Mouse (Mus musculus) intestine, postnatal 0 days (tissue): ENCODE data around the gene Cpsf6. TPM values are rescaled to one million over a fixed set of nuclear protein-coding genes. Genes with fewer than 3 reads are reported as not detected.

Source experiments
- ATAC-seq: fragments of 200-750 bp; cut with Nextera tagmentation; 2 replicates; pipeline ENCODE4 v1.8.0; 2017; ENCODE audit warnings: mild to moderate bottlenecking, moderate TSS enrichment, moderate library complexity
- H3K27ac ChIP-seq: fragments of 300-500 bp; sonication (generic); 2 replicates; pipeline ENCODE4 v1.5.1; 2014; ENCODE audit warnings: mild to moderate bottlenecking, low read depth, low read length, moderate library complexity
- H3K27me3 ChIP-seq: fragments of 300-500 bp; sonication (generic); replicated peaks from 2 replicates; pipeline ENCODE4 v1.6.1; 2014; ENCODE audit warnings: low read length, mixed read lengths; ENCODE audit not compliant: control insufficient read depth, insufficient read depth
- H3K36me3 ChIP-seq: fragments of 300-500 bp; sonication (generic); 2 replicates; pipeline ENCODE4 v1.6.1; 2014; ENCODE audit warnings: mild to moderate bottlenecking, moderate library complexity; ENCODE audit not compliant: control insufficient read depth, insufficient read depth
- H3K4me1 ChIP-seq: fragments of 300-500 bp; sonication (generic); replicated peaks from 2 replicates; pipeline ENCODE4 v1.6.1; 2014; ENCODE audit warnings: antibody characterized with exemption, low read length, mixed read lengths; ENCODE audit not compliant: control insufficient read depth, insufficient read depth
- H3K4me2 ChIP-seq: fragments of 300-500 bp; sonication (generic); replicated peaks from 2 replicates; pipeline ENCODE4 v1.6.1; 2014; ENCODE audit warnings: low read depth, mild to moderate bottlenecking, moderate library complexity
- H3K4me3 ChIP-seq: fragments of 300-500 bp; sonication (generic); 2 replicates; pipeline ENCODE4 v1.5.1; 2014; ENCODE audit warnings: low read depth, low read length
- H3K9ac ChIP-seq: fragments of 300-500 bp; sonication (generic); 2 replicates; pipeline ENCODE4 v1.6.1; 2014; ENCODE audit warnings: mild to moderate bottlenecking, low read depth, low read length
- H3K9me3 ChIP-seq: fragments of 300-500 bp; sonication (generic); 2 replicates; pipeline ENCODE4 v1.6.1; 2016; ENCODE audit warnings: mixed run types; ENCODE audit not compliant: control insufficient read depth
- CTCF ChIP-seq: sonication (generic); IDR thresholded peaks from 2 replicates; pipeline ENCODE4 v1.5.1; 2016; ENCODE audit warnings: low read depth, mild to moderate bottlenecking, control low read depth, antibody characterized with exemption, moderate library complexity
- WGBS: fragments of 180-500 bp; shearing (Covaris S2); extraction: QIAGEN DNeasy Blood & Tissue Kit; methylation state at CpG from one replicate; pipeline ENCODE4 v1.1.7; 2014; 5-methylcytosine and 5-hydroxymethylcytosine counted together
- polyA plus RNA-seq: library from polyadenylated mRNA; unstranded; fragments of >200 nt; fragmentation: Nextera tagmentation; extraction: Ambion mirVana; gene quantifications from 2 replicates; pipeline ENCODE4 v1.2.1, GENCODE M21; 2015

Cpsf6 gene
- polyA plus RNA-seq, 1 experiment from 2014 or later = 41.2 TPM

GRCm38 (mm10) chr10:117417772-117418667 lies 38.2 kb upstream of the Cpsf6 start:
- Histone ChIP-seq H3K36me3 (no peaks in the 10 kb centered on the region), H3K4me3 (peak overlapping the region; percentile 29), H3K27ac (peak overlapping the region; percentile 46; the same call in 1 of the 2 replicates), H3K9me3 (no peaks in the 10 kb centered on the region), H3K4me2 (peak overlapping the region; percentile 68), H3K27me3 (no peaks in the 10 kb centered on the region), H3K4me1 (no peaks in the 10 kb centered on the region), H3K9ac (peak overlapping the region; percentile 37; the same call in 1 of the 2 replicates)
- no peak for TF ChIP-seq CTCF
- ATAC-seq = peak; percentile 67
- WGBS = 19% methylated on average over 18 of the region's 18 CpGs

- peak; percentile 63 for ATAC-seq
- Histone ChIP-seq H3K9ac (0 out of 2 replicates have a peak overlapping the region, but pooled peaks have one; percentile 13), H3K4me2 (peak overlapping the region; percentile 68), H3K27me3 (no peaks in the 10 kb centered on the region), H3K27ac (no peak overlapping the region), H3K36me3 (no peaks in the 10 kb centered on the region), H3K4me3 (peak overlapping the region; percentile 29), H3K4me1 (no peaks in the 10 kb centered on the region), H3K9me3 (no peaks in the 10 kb centered on the region)
- 44% methylated on average over 9 of the region's 9 CpGs for WGBS
- TF ChIP-seq CTCF = no peak
These were observed 37.6 kb upstream of the Cpsf6 start for GRCm38 (mm10) chr10:117417470-117417767.

- H3K9me3 ChIP-seq = no peaks in the 10 kb centered on the region
- WGBS = 84% methylated on average over 16 of the region's 16 CpGs
- TF ChIP-seq CTCF = no peak
- no peaks in the 10 kb centered on the region for H3K27me3 ChIP-seq
- no peak overlapping the region for H3K9ac ChIP-seq
- peak overlapping the region; percentile 68 for H3K4me2 ChIP-seq
- no peaks in the 10 kb centered on the region for H3K36me3 ChIP-seq
- H3K27ac ChIP-seq = no peak overlapping the region
- no peak overlapping the region for H3K4me3 ChIP-seq
- no peaks in the 10 kb centered on the region for H3K4me1 ChIP-seq
- no peak for ATAC-seq
These were observed 37.0 kb upstream of the Cpsf6 start for GRCm38 (mm10) chr10:117416636-117417469.

GRCm38 (mm10) chr10:117416095-117416494 lies 36.3 kb upstream of the Cpsf6 start:
- no peak for ATAC-seq
- Histone ChIP-seq H3K36me3 (no peaks in the 10 kb centered on the region), H3K4me3 (no peak overlapping the region), H3K27ac (no peak overlapping the region), H3K4me1 (no peaks in the 10 kb centered on the region), H3K9me3 (no peaks in the 10 kb centered on the region), H3K27me3 (no peaks in the 10 kb centered on the region), H3K4me2 (no peak overlapping the region), H3K9ac (no peak overlapping the region)
- no peak for TF ChIP-seq CTCF
- 90% methylated on average over 9 of the region's 9 CpGs for WGBS

- Histone ChIP-seq H3K9ac (no peak overlapping the region), H3K27ac (no peak overlapping the region), H3K4me2 (no peak overlapping the region), H3K9me3 (no peaks in the 10 kb centered on the region), H3K4me3 (no peak overlapping the region), H3K27me3 (no peaks in the 10 kb centered on the region), H3K4me1 (no peaks in the 10 kb centered on the region), H3K36me3 (no peaks in the 10 kb centered on the region)
- WGBS = 94% methylated on average over 6 of the region's 6 CpGs
- no peak for ATAC-seq
- TF ChIP-seq CTCF = no peak
These were observed 35.7 kb upstream of the Cpsf6 start for GRCm38 (mm10) chr10:117415364-117416057.

GRCm38 (mm10) chr10:117414726-117415125 lies 34.9 kb upstream of the Cpsf6 start:
- Histone ChIP-seq H3K27ac (no peak overlapping the region), H3K27me3 (no peaks in the 10 kb centered on the region), H3K9ac (no peak overlapping the region), H3K36me3 (no peaks in the 10 kb centered on the region), H3K9me3 (no peaks in the 10 kb centered on the region), H3K4me2 (no peak overlapping the region), H3K4me3 (no peak overlapping the region), H3K4me1 (no peaks in the 10 kb centered on the region)
- ATAC-seq = no peak
- no peak for TF ChIP-seq CTCF
- WGBS = 76% methylated on average over 1 of the region's 1 CpGs
